Mouse (Mus musculus): ENCODE measurements around the gene Gab1. TPM values are rescaled to one million over a fixed set of nuclear protein-coding genes. Genes with fewer than 3 reads are reported as not detected.

Gene Gab1
- polyA plus RNA-seq, 1 experiment = 13.6 TPM

- TF ChIP-seq POLR2A (IDR thresholded peaks at IDR 0.05; ENCODE audit: low read depth, low read length) (no peak), CTCF (IDR thresholded peaks at IDR 0.05; ENCODE audit: extremely low read depth, insufficient read length, insufficient replicate concordance, low read depth, low read length) (no peak)
- 55% methylated on average over 4 of the region's 4 CpGs for WGBS
- no peak overlapping the region for H3K4me3 ChIP-seq (ENCODE audit: low read depth, low read length)
- no peaks in the 10 kb centered on the region for H3K27me3 ChIP-seq (ENCODE audit: control insufficient read depth, insufficient read depth, low read length)
- H3K4me1 ChIP-seq (ENCODE audit: control insufficient read depth, insufficient read depth, insufficient read length, low read length) = peaks cover 8% of the 10 kb centered on the region; the same call in 1 of the 2 replicates
- H3K27ac ChIP-seq (ENCODE audit: insufficient read depth, low read depth, low read length) = no peak overlapping the region
- no peaks in the 10 kb centered on the region for H3K36me3 ChIP-seq (ENCODE audit: control insufficient read depth, insufficient read depth, low read length)
Observed at GRCm38 (mm10) chr8:80834443-80834842, 45.9 kb downstream of the Gab1 start.

GRCm38 (mm10) chr8:80832534-80832933 lies 47.8 kb downstream of the Gab1 start:
- Histone ChIP-seq H3K36me3 (ENCODE audit: control insufficient read depth, insufficient read depth, low read length) (no peaks in the 10 kb centered on the region), H3K4me3 (ENCODE audit: low read depth, low read length) (no peak overlapping the region), H3K4me1 (ENCODE audit: control insufficient read depth, insufficient read depth, insufficient read length, low read length) (peaks cover 8% of the 10 kb centered on the region; the same call in 1 of the 2 replicates), H3K27me3 (ENCODE audit: control insufficient read depth, insufficient read depth, low read length) (no peaks in the 10 kb centered on the region), H3K27ac (ENCODE audit: insufficient read depth, low read depth, low read length) (no peak overlapping the region)
- TF ChIP-seq CTCF (IDR thresholded peaks at IDR 0.05; ENCODE audit: extremely low read depth, insufficient read length, insufficient replicate concordance, low read depth, low read length) (no peak), POLR2A (IDR thresholded peaks at IDR 0.05; ENCODE audit: low read depth, low read length) (no peak)

DNA sequence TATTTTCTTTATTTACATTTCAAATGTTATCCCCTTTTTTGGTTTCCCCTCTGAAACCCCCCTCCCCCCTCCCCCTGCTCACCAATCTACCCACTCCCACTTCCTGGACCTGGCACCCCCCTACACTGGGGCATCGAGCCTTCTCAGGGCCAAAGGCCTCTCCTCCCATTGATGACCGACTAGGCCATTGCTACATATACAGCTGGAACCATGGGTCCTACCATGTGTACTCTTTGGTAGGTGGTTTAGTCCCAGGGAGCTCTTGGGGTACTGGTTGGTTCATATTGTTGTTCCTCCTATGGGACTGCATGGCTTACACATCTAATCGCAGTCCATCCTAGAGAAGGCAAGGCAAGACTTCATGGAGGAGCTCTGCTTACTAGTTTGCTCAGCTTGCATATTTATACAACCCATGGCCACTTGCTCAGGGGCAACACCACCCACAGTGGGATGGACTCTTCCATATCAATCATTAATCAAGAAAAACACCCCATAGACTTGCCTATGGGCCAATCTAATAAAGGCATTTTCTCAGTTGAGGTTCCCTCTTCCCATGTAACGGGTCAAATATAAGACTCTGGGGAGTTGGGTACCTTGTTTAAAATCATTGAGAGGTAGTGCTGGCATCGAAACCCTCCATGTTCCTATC lies 48.3 kb downstream of the Gab1 start:
- 75% methylated on average over 5 of the region's 5 CpGs for WGBS
- Histone ChIP-seq H3K4me3 (ENCODE audit: low read depth, low read length) (no peak overlapping the region), H3K27me3 (ENCODE audit: control insufficient read depth, insufficient read depth, low read length) (no peaks in the 10 kb centered on the region), H3K4me1 (ENCODE audit: control insufficient read depth, insufficient read depth, insufficient read length, low read length) (peaks cover 8% of the 10 kb centered on the region; the same call in 1 of the 2 replicates), H3K27ac (ENCODE audit: insufficient read depth, low read depth, low read length) (no peak overlapping the region), H3K36me3 (ENCODE audit: control insufficient read depth, insufficient read depth, low read length) (no peaks in the 10 kb centered on the region)
- TF ChIP-seq CTCF (IDR thresholded peaks at IDR 0.05; ENCODE audit: extremely low read depth, insufficient read length, insufficient replicate concordance, low read depth, low read length) = no peak
- no peak for TF ChIP-seq POLR2A (IDR thresholded peaks at IDR 0.05; ENCODE audit: low read depth, low read length)

DNA sequence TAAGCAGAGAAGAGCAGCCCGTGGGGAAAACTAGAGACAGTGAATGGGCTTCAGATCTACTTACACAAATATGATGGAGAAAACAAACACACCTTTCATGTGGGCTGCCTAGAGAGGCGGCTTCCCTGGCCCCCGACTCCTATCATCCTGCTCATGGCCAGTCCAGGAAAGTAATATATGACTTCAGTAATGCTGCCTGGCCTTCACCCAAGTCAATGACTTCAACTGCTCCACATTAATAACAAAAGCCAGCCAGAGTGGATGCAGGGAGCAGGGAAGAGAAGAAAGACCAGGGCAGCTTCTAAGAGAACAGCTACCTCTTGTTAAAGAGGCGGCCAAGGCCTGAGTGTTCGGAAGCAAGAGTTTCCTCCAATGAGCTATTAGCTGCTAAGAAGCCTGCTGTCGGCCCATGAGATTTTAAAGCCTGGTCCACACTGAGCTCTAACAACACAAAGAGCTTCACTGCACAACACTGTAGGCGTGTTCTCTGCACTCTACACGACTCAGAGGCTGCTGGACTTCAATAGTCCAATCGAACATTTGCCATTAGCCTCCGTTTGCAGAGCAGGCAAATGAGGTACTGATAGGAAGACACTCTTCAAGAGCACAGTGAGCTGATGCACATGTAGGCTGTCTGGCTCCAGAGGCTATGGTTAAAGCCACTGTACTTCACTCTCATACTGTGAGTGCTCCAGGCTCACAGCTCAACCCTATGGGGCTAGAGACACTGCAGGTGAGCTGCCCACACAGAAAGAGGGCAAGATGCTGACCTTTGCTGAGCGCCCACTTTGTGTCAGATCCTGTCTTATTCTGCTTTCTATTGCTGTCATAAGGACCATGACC lies 49.4 kb downstream of the Gab1 start:
- WGBS = 41% methylated on average over 11 of the region's 11 CpGs
- peaks cover 8% of the 10 kb centered on the region; the same call in 1 of the 2 replicates for H3K4me1 ChIP-seq (ENCODE audit: control insufficient read depth, insufficient read depth, insufficient read length, low read length)
- H3K27me3 ChIP-seq (ENCODE audit: control insufficient read depth, insufficient read depth, low read length) = no peaks in the 10 kb centered on the region
- H3K4me3 ChIP-seq (ENCODE audit: low read depth, low read length) = no peak overlapping the region
- no peak overlapping the region for H3K27ac ChIP-seq (ENCODE audit: insufficient read depth, low read depth, low read length)
- no peaks in the 10 kb centered on the region for H3K36me3 ChIP-seq (ENCODE audit: control insufficient read depth, insufficient read depth, low read length)
- no peak for TF ChIP-seq CTCF (IDR thresholded peaks at IDR 0.05; ENCODE audit: extremely low read depth, insufficient read length, insufficient replicate concordance, low read depth, low read length)

GRCm38 (mm10) chr8:80830141-80830540 lies 50.2 kb downstream of the Gab1 start:
- no peaks in the 10 kb centered on the region for H3K36me3 ChIP-seq (ENCODE audit: control insufficient read depth, insufficient read depth, low read length)
- H3K27me3 ChIP-seq (ENCODE audit: control insufficient read depth, insufficient read depth, low read length) = no peaks in the 10 kb centered on the region
- H3K27ac ChIP-seq (ENCODE audit: insufficient read depth, low read depth, low read length) = no peak overlapping the region
- TF ChIP-seq CTCF (IDR thresholded peaks at IDR 0.05; ENCODE audit: extremely low read depth, insufficient read length, insufficient replicate concordance, low read depth, low read length) (no peak), POLR2A (IDR thresholded peaks at IDR 0.05; ENCODE audit: low read depth, low read length) (no peak)
- peaks cover 10% of the 10 kb centered on the region; the same call in 1 of the 2 replicates for H3K4me1 ChIP-seq (ENCODE audit: control insufficient read depth, insufficient read depth, insufficient read length, low read length)
- no peak overlapping the region for H3K4me3 ChIP-seq (ENCODE audit: low read depth, low read length)
- WGBS = 31% methylated on average over 7 of the region's 7 CpGs

DNA sequence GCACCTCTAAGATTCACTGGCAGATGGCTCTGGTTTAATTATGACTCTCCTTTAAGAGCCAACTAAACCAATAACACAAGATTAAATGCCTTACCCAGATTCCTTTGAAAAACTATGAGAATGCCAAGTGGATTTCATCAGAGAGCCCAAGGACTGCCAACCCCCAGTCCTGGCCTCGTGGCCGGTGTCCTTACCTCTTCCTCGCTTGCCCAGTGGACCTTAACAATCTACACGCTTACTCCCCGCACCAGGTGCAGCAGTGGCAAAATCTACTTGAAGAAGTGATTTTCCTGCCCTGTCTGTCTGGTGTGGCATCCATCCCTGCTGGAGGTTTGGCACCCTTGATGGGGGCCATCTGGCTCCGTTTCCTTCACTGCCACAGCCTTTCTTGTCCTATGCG lies 53.3 kb downstream of the Gab1 start:
- no peaks in the 10 kb centered on the region for H3K36me3 ChIP-seq (ENCODE audit: control insufficient read depth, insufficient read depth, low read length)
- H3K27ac ChIP-seq (ENCODE audit: insufficient read depth, low read depth, low read length) = no peak overlapping the region
- peaks cover 15% of the 10 kb centered on the region; the same call in 1 of the 2 replicates for H3K4me1 ChIP-seq (ENCODE audit: control insufficient read depth, insufficient read depth, insufficient read length, low read length)
- no peaks in the 10 kb centered on the region for H3K27me3 ChIP-seq (ENCODE audit: control insufficient read depth, insufficient read depth, low read length)
- H3K4me3 ChIP-seq (ENCODE audit: low read depth, low read length) = no peak overlapping the region
- 86% methylated on average over 7 of the region's 7 CpGs for WGBS
- TF ChIP-seq CTCF (IDR thresholded peaks at IDR 0.05; ENCODE audit: extremely low read depth, insufficient read length, insufficient replicate concordance, low read depth, low read length) (no peak), POLR2A (IDR thresholded peaks at IDR 0.05; ENCODE audit: low read depth, low read length) (no peak)

GRCm38 (mm10) chr8:80825136-80825535 lies 55.2 kb downstream of the Gab1 start:
- no peak for TF ChIP-seq CTCF (IDR thresholded peaks at IDR 0.05; ENCODE audit: extremely low read depth, insufficient read length, insufficient replicate concordance, low read depth, low read length)
- 47% methylated on average over 4 of the region's 4 CpGs for WGBS
- H3K27me3 ChIP-seq (ENCODE audit: control insufficient read depth, insufficient read depth, low read length) = no peaks in the 10 kb centered on the region

More at GRCm38 (mm10) chr8:80825136-80825535, 55.2 kb downstream of the Gab1 start:
- H3K4me1 ChIP-seq (ENCODE audit: control insufficient read depth, insufficient read depth, insufficient read length, low read length) = peaks cover 11% of the 10 kb centered on the region; the same call in 1 of the 2 replicates
- H3K27ac ChIP-seq (ENCODE audit: insufficient read depth, low read depth, low read length) = no peak overlapping the region
- H3K4me3 ChIP-seq (ENCODE audit: low read depth, low read length) = no peak overlapping the region
- H3K36me3 ChIP-seq (ENCODE audit: control insufficient read depth, insufficient read depth, low read length) = no peaks in the 10 kb centered on the region

Data from small intestine, adult 2 months (tissue).